Mouse (Mus musculus) ES-Bruce4 (cell line): ENCODE results near the gene Pink1.

Source experiments
- CTCF ChIP-seq: IDR thresholded peaks from one replicate; pipeline ENCODE4 v1.8.1; 2011; ENCODE audit warnings: low read depth, low read length
- EP300 ChIP-seq: IDR thresholded peaks from 2 replicates; pipeline ENCODE4 v1.6.1; 2011; ENCODE audit warnings: low read depth, low read length; ENCODE audit not compliant: insufficient read depth
- POLR2A ChIP-seq: IDR thresholded peaks from one replicate; pipeline ENCODE4 v1.8.1; 2011; ENCODE audit warnings: low read length; ENCODE audit not compliant: insufficient read depth

- TF ChIP-seq CTCF (no peak), POLR2A (no peak), EP300 (no peak)
Measured at GRCm38 (mm10) chr4:138363511-138363910, 37.4 kb upstream of the Pink1 start.
